ENCODE assay signal across 13 mouse cellular contexts in genomic region chr6:72096217-72096616, GRCm38 (mm10). TPM values are rescaled to one million over a fixed set of nuclear protein-coding genes. Genes with fewer than 3 reads are reported as not detected.
DNase-seq lines count a peak whose midpoint lies in the region; ATAC-seq lines count a peak whose summit lies in the region.
"Had no signal": no experiment of that assay in that cellular context is flagged by ENCODE, and none has a peak within 500 bp of the region (broad histone marks: within the 10 kb centered on the region; RNA-seq: fewer than 3 reads in every experiment).

No protein-coding gene starts in this region.

- H3K4me1 ChIP-seq in heart, embryonic 11.5 days (ENCODE audit: control insufficient read depth, insufficient read depth, low read length), result peaks cover 19% of the 10 kb centered on the region
- H3K4me1 ChIP-seq in kidney, embryonic 16.5 days (ENCODE audit: insufficient read depth, low read length), result peaks cover 56% of the 10 kb centered on the region
- peaks cover 13% of the 10 kb centered on the region for H3K4me1 ChIP-seq in intestine, embryonic 16.5 days (ENCODE audit: control insufficient read depth, insufficient read depth, low read length)

- peak overlapping the region; percentile 69 for H3K27ac ChIP-seq in heart, embryonic 11.5 days (ENCODE audit: low read depth, low read length)
- H3K27ac ChIP-seq in kidney, embryonic 16.5 days (ENCODE audit: low read length), result peak overlapping the region; percentile 82
- peak overlapping the region; percentile 34; the same call in 1 of the 2 replicates for H3K27ac ChIP-seq in intestine, embryonic 16.5 days (ENCODE audit: low read length)
- H3K27ac ChIP-seq: forebrain, embryonic 12.5 days; neural tube, embryonic 13.5 days had no signal

- no peak overlapping the region for H3K4me2 ChIP-seq in heart, embryonic 11.5 days
- peak overlapping the region; percentile 98 for H3K4me2 ChIP-seq in kidney, embryonic 16.5 days (replicated peaks; ENCODE audit: low read depth, low read length)
- no peak overlapping the region for H3K4me2 ChIP-seq in intestine, embryonic 16.5 days (ENCODE audit: low read depth, low read length)

- H3K9ac ChIP-seq in heart, embryonic 11.5 days (ENCODE audit: low read depth, low read length), result no peak overlapping the region
- no peak overlapping the region; the same call in 1 of the 2 replicates for H3K9ac ChIP-seq in kidney, embryonic 16.5 days (replicated peaks; ENCODE audit: low read length)
- no peak overlapping the region for H3K9ac ChIP-seq in intestine, embryonic 16.5 days (ENCODE audit: low read depth, low read length)

- no peaks in the 10 kb centered on the region for H3K9me3 ChIP-seq in heart, embryonic 11.5 days (replicated peaks; ENCODE audit: control insufficient read depth, low read length)
- no peaks in the 10 kb centered on the region for H3K9me3 ChIP-seq in kidney, embryonic 16.5 days (ENCODE audit: low read length)
- H3K9me3 ChIP-seq in intestine, embryonic 16.5 days (ENCODE audit: control insufficient read depth, low read length), result no peaks in the 10 kb centered on the region
- H3K9me3 ChIP-seq: forebrain, embryonic 12.5 days; neural tube, embryonic 13.5 days had no signal

- WGBS in heart, embryonic 11.5 days (ENCODE audit: insufficient replicate concordance), result 44% methylated on average over 5 of the region's 5 CpGs
- 61% methylated on average over 5 of the region's 5 CpGs for WGBS in kidney, embryonic 16.5 days
- 55% methylated on average over 5 of the region's 5 CpGs for WGBS in intestine, embryonic 16.5 days

- H3K36me3 ChIP-seq in heart, embryonic 11.5 days (ENCODE audit: control insufficient read depth, insufficient read depth, low read length), result no peaks in the 10 kb centered on the region
- no peaks in the 10 kb centered on the region for H3K36me3 ChIP-seq in kidney, embryonic 16.5 days (ENCODE audit: insufficient read depth, low read length)
- no peaks in the 10 kb centered on the region for H3K36me3 ChIP-seq in intestine, embryonic 16.5 days (ENCODE audit: control insufficient read depth, insufficient read depth, low read length)
- H3K36me3 ChIP-seq: forebrain, embryonic 12.5 days; neural tube, embryonic 13.5 days had no signal

- ATAC-seq in heart, embryonic 11.5 days (replicated peaks; ENCODE audit: insufficient number of reproducible peaks, low FRiP score, low TSS enrichment), result no peak
- ATAC-seq in kidney, embryonic 16.5 days (ENCODE audit: low FRiP score, low TSS enrichment), result no peak
- no peak for ATAC-seq in intestine, embryonic 16.5 days
- ATAC-seq: inflammation-experienced regulatory T-cells, adult 6 months had no signal

- H3K27me3 ChIP-seq in heart, embryonic 11.5 days (ENCODE audit: control insufficient read depth, insufficient read depth, low read length), result no peaks in the 10 kb centered on the region
- no peaks in the 10 kb centered on the region for H3K27me3 ChIP-seq in kidney, embryonic 16.5 days (ENCODE audit: insufficient read depth, low read length)
- H3K27me3 ChIP-seq in intestine, embryonic 16.5 days (replicated peaks; ENCODE audit: control insufficient read depth, insufficient read depth, low read length), result no peaks in the 10 kb centered on the region
- H3K27me3 ChIP-seq: forebrain, embryonic 12.5 days; neural tube, embryonic 13.5 days had no signal

- H3K4me3 ChIP-seq in heart, embryonic 11.5 days (ENCODE audit: low read depth, low read length), result no peak overlapping the region
- no peak overlapping the region for H3K4me3 ChIP-seq in kidney, embryonic 16.5 days (ENCODE audit: low read length)
- no peak overlapping the region for H3K4me3 ChIP-seq in intestine, embryonic 16.5 days (ENCODE audit: low read length)

- DNase-seq in heart, adult 8-10 months (ENCODE audit: low spot score), result no peak
- no peak for DNase-seq in kidney, adult 8-10 months
- DNase-seq in B cell, adult 2 months, result peak; percentile 24 to 32
- no peak for DNase-seq in layer of hippocampus, adult 18-20 months (ENCODE audit: low spot score in 2 of 2)
- DNase-seq in cerebellum, adult 18-20 months, result no peak
- DNase-seq: right cerebral cortex, postnatal 14 days; thymus, adult 18-20 months had no signal

RNA-seq across cellular contexts. Expression of gene St3gal5, which starts 1.2 kb away (rescaled TPM):
- 69.9 and 72.4 TPM in 2 replicates for polyA plus RNA-seq in heart, embryonic 11.5 days (2014; fragmentation: Nextera tagmentation; extraction: Ambion mirVana)
- total RNA-seq in heart, adult 8-10 months (2022), result 10 to 100 TPM; 60.4 to 74.1 (median 71.4) TPM
- 32.5 and 34.0 TPM in 2 replicates for polyA plus RNA-seq in kidney, embryonic 16.5 days (2015; fragmentation: Nextera tagmentation; extraction: Ambion mirVana)
- 22.8 TPM in 2 replicates for polyA plus RNA-seq in intestine, embryonic 16.5 days (2015; fragmentation: Nextera tagmentation; extraction: Ambion mirVana)
- 100 to 1,000 TPM; 105 to 108 TPM for total RNA-seq in layer of hippocampus, adult 18-20 months (2021)

Comparison
In these comparisons a context has a peak if more than half of its experiments do, and no peak if none do; other contexts are left out.
1. DNase-seq: peak in B cell, adult 2 months (2 of 2); none in heart, adult 8-10 months (single experiment), kidney, adult 8-10 months (0 of 2), layer of hippocampus, adult 18-20 months (0 of 2) and cerebellum, adult 18-20 months (0 of 2).
2. Peak in every context shown above with its lines, with median percentiles within 50 percentile points of each other: H3K27ac ChIP-seq.